Mouse (Mus musculus) thymus, adult 2 months (tissue): ENCODE results near the gene Ints3. TPM values are rescaled to one million over a fixed set of nuclear protein-coding genes. Genes with fewer than 3 reads are reported as not detected.

ENCODE experiments used
- DNase-seq: peaks from one replicate; pipeline ENCODE4 v3.0.0; 2021
- H3K27ac ChIP-seq: fragments of 200-500 bp; 2 replicates; pipeline ENCODE4 v1.5.1; 2012; ENCODE audit warnings: low read length, control low read depth; ENCODE audit not compliant: control insufficient read depth, insufficient read depth
- H3K27me3 ChIP-seq: fragments of 200-500 bp; 2 replicates; pipeline ENCODE4 v1.6.1; 2012; ENCODE audit warnings: mild to moderate bottlenecking, low read length, moderate library complexity, mixed read lengths; ENCODE audit not compliant: control insufficient read depth, insufficient read depth
- H3K36me3 ChIP-seq: fragments of 200-500 bp; 2 replicates; pipeline ENCODE4 v1.6.1; 2012; ENCODE audit warnings: mild to moderate bottlenecking, low read length, moderate library complexity; ENCODE audit not compliant: control insufficient read depth, insufficient read depth
- H3K4me1 ChIP-seq: fragments of 200-500 bp; replicated peaks from 2 replicates; pipeline ENCODE4 v1.6.1; 2012; ENCODE audit warnings: low read length; ENCODE audit not compliant: control insufficient read depth, insufficient read depth
- H3K4me3 ChIP-seq: fragments of 200-500 bp; 2 replicates; pipeline ENCODE4 v1.5.1; 2012; ENCODE audit warnings: mild to moderate bottlenecking, low read length, control low read depth, moderate library complexity; ENCODE audit not compliant: control insufficient read depth, insufficient read depth
- CTCF ChIP-seq: fragments of 200-500 bp; IDR thresholded peaks from 2 replicates; pipeline ENCODE4 v1.5.1; 2012; ENCODE audit warnings: mild to moderate bottlenecking, control low read depth, low read length, moderate library complexity, borderline replicate concordance; ENCODE audit not compliant: control insufficient read depth, poor library complexity, insufficient read depth; ENCODE audit errors: extremely low read depth
- POLR2A ChIP-seq: fragments of 200-500 bp; IDR thresholded peaks from 2 replicates; pipeline ENCODE4 v1.6.1; 2012; ENCODE audit warnings: mild to moderate bottlenecking, low read length, control low read depth, moderate library complexity; ENCODE audit not compliant: control insufficient read depth, poor library complexity, insufficient read depth; ENCODE audit errors: extremely low read depth
- WGBS: fragments of 180-500 bp; shearing (Covaris S2); methylation state at CpG from one replicate; pipeline ENCODE4 v1.1.7; 2018; 5-methylcytosine and 5-hydroxymethylcytosine counted together
- polyA plus RNA-seq: library from polyadenylated mRNA; depleted of rRNA; stranded (reverse); fragments of >200 nt; gene quantifications from 2 replicates; pipeline ENCODE4 v1.2.3, GENCODE M21; 2012

Ints3 gene
- polyA plus RNA-seq, 1 experiment = 46.2 TPM

GRCm38 (mm10) chr3:90388192-90388591 lies 45.2 kb downstream of the Ints3 start:
- no peak for DNase-seq

GRCm38 (mm10) chr3:90387483-90387882 lies 45.9 kb downstream of the Ints3 start:
- Histone ChIP-seq H3K4me3 (no peak overlapping the region), H3K4me1 (no peaks in the 10 kb centered on the region), H3K27me3 (no peaks in the 10 kb centered on the region; the same call in 1 of the 2 replicates), H3K36me3 (peaks cover 6% of the 10 kb centered on the region), H3K27ac (no peak overlapping the region)
- WGBS = 45% methylated on average over 11 of the region's 11 CpGs
- TF ChIP-seq CTCF (no peak), POLR2A (no peak)
- no peak for DNase-seq

More at GRCm38 (mm10) chr3:90388192-90388591, 45.2 kb downstream of the Ints3 start:
- Histone ChIP-seq H3K27ac (no peak overlapping the region), H3K4me3 (no peak overlapping the region), H3K4me1 (no peaks in the 10 kb centered on the region), H3K27me3 (no peaks in the 10 kb centered on the region; the same call in 1 of the 2 replicates), H3K36me3 (peaks cover 11% of the 10 kb centered on the region)
- TF ChIP-seq POLR2A = no peak
- TF ChIP-seq CTCF = no peak
- WGBS = 45% methylated on average over 4 of the region's 4 CpGs

- Histone ChIP-seq H3K4me1 (no peaks in the 10 kb centered on the region), H3K4me3 (no peak overlapping the region), H3K36me3 (peaks cover 4% of the 10 kb centered on the region), H3K27me3 (no peaks in the 10 kb centered on the region; the same call in 1 of the 2 replicates), H3K27ac (no peak overlapping the region)
- no peak for DNase-seq
- TF ChIP-seq POLR2A (no peak), CTCF (no peak)
- WGBS = 95% methylated on average over 10 of the region's 10 CpGs
Measured at GRCm38 (mm10) chr3:90386817-90387216, 46.6 kb downstream of the Ints3 start.

- 88% methylated on average over 7 of the region's 7 CpGs for WGBS
- Histone ChIP-seq H3K4me3 (no peak overlapping the region), H3K27me3 (no peaks in the 10 kb centered on the region), H3K4me1 (no peaks in the 10 kb centered on the region), H3K27ac (no peak overlapping the region), H3K36me3 (no peaks in the 10 kb centered on the region)
- DNase-seq = no peak
- TF ChIP-seq POLR2A (no peak), CTCF (no peak)
Measured at GRCm38 (mm10) chr3:90384851-90385375, 48.5 kb downstream of the Ints3 start.

GRCm38 (mm10) chr3:90383690-90384089 lies 49.7 kb downstream of the Ints3 start:
- TF ChIP-seq CTCF (no peak), POLR2A (no peak)
- 27% methylated on average over 4 of the region's 4 CpGs for WGBS
- no peak overlapping the region for H3K4me3 ChIP-seq
- no peak overlapping the region for H3K27ac ChIP-seq
- no peak for DNase-seq
- H3K27me3 ChIP-seq = no peaks in the 10 kb centered on the region
- H3K4me1 ChIP-seq = no peaks in the 10 kb centered on the region
- no peaks in the 10 kb centered on the region for H3K36me3 ChIP-seq

- TF ChIP-seq POLR2A = no peak
- no peak for TF ChIP-seq CTCF
- Histone ChIP-seq H3K4me3 (no peak overlapping the region), H3K36me3 (no peaks in the 10 kb centered on the region), H3K4me1 (no peaks in the 10 kb centered on the region), H3K27me3 (no peaks in the 10 kb centered on the region), H3K27ac (no peak overlapping the region)
- 95% methylated on average over 11 of the region's 11 CpGs for WGBS
- no peak for DNase-seq
Measured at GRCm38 (mm10) chr3:90381727-90382126, 51.7 kb downstream of the Ints3 start.

- Histone ChIP-seq H3K36me3 (no peaks in the 10 kb centered on the region), H3K27me3 (no peaks in the 10 kb centered on the region), H3K27ac (no peak overlapping the region), H3K4me1 (no peaks in the 10 kb centered on the region), H3K4me3 (no peak overlapping the region)
- WGBS = 95% methylated on average over 5 of the region's 5 CpGs
- DNase-seq = no peak
- TF ChIP-seq CTCF (no peak), POLR2A (no peak)
Measured at GRCm38 (mm10) chr3:90378496-90378895, 54.9 kb downstream of the Ints3 start.
